Mouse (Mus musculus) E14TG2a.4 (cell line): ENCODE measurements around the gene Usp19.

Source experiments
- CTCF ChIP-seq: conservative IDR thresholded peaks from 2 replicates; pipeline ENCODE4 v1.5.1; 2014; ENCODE audit warnings: low read length
- NANOG ChIP-seq: IDR thresholded peaks from 2 replicates; pipeline ENCODE4 v1.6.1; 2014; ENCODE audit warnings: borderline replicate concordance, low read length, mixed read lengths
- POU5F1 ChIP-seq: IDR thresholded peaks from 2 replicates; pipeline ENCODE4 v1.6.1; 2014; ENCODE audit warnings: low read length, borderline replicate concordance

DNA sequence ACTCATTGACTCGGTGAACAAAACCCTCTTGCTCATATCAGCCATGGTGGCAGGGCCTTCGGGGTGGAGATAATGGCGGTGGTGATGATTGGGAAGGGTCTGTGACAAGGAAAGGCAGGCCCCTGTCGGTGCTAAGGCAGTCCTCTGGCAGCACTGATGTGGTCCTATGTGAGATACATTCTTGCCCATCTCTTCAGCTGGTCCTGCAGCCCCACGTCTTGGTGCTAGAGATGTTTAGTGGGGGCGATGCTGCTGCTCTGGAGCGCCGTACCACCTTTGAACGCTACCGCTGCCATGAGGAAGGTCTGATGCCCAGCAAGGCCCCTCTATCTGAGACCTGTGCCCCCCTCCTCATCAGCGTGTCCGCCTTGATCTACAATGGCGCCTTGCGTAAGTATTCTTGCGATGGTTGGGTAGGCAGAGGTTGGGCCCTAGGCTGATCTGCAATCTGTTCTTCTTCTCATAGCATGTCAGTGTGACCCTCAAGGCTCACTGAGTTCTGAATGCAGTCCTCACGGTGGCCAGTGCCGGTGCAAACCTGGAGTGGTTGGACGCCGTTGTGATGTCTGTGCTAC, 5.0 kb upstream of the Usp19 start:
- no peak for TF ChIP-seq CTCF
- TF ChIP-seq POU5F1 = no peak
- TF ChIP-seq NANOG = no peak
